Mouse (Mus musculus): ENCODE measurements around the gene Nudt14. TPM values are rescaled to one million over a fixed set of nuclear protein-coding genes. Genes with fewer than 3 reads are reported as not detected.
A peak's percentile ranks its signal among the peaks of the same experiment; 100 is the strongest.

Gene Nudt14
- total RNA-seq, 1 experiment from 2014 or later, result 21.9 TPM

DNA sequence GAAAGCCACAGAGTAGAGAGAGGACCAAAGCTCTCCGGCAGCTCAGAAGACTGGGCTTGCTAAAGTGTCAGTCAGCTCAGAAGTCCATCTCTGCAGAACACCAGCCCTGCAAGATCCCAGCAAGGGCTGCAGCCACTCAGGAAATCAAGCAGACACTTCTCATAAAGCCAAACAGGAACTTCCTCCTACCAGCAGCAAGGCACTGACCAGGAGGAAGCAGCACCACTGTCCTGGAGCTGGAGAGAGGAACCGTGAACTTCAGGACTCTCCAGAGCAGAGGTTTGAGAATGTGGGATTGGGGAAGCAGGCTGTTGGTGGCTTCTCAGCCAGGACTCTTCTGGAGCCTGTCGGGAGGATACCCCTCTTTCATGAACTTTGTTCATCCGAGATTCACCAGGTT, 47.0 kb downstream of the Nudt14 start:
- peak; percentile 57 to 61 for ATAC-seq (replicated peaks in 1 of 2; ENCODE audit: insufficient read depth in 1 of 2, low FRiP score in 2 of 2, low TSS enrichment in 1 of 2, low read depth in 1 of 2, poor library complexity in 2 of 2, severe bottlenecking in 2 of 2)

DNA sequence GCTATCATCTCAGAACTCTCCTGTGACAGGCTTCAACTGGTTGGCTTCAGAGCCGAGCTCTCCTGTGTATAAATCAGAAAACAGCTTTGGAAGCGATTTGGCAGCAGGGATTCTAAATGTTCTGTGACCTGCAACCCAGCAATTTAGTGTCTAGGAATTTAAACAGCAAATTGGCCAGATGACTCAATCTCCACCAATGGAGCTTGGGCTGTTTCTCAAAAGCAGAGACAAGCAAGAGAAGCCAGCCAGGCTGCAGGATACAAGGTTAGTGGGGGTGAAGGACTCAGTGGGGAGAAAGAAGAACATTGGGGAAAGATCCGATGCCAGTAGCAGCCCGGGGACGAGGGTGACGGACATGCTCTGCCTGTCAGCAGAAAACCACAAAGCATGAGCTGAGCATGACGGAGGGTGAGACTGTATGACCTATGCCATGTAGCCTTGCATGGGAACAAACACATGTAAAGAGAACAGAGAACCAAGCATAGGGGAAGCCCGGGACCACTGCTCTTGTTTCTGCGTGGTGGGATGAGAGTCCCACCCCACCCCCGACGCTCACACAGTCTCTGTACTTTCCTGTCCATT, 47.5 kb downstream of the Nudt14 start:
- ATAC-seq (replicated peaks in 1 of 2; ENCODE audit: insufficient read depth in 1 of 2, low FRiP score in 2 of 2, low TSS enrichment in 1 of 2, low read depth in 1 of 2, poor library complexity in 2 of 2, severe bottlenecking in 2 of 2), result peak in 1 of 2 experiments; percentile 52; a peak in 2 of 4 replicates

DNA sequence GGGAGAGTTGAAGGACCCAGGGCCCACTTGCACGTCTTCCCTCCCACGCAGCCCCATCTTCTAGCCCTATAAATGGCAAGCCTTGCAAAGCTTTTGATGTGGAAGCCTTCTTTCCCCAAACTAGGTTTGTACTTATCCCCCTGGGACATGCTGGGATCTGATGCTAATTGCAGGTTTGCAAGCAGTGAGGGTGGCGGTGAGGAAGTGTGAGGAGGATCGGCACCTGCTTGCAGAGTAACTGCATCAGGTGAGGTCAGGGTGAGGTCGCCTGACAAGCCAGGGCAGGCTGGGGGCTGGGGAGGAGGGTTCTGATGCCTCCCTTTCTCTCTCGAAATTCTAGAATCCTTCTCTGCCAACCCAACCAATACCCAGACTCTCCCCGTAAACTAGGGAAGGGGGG, 56.5 kb downstream of the Nudt14 start:
- ATAC-seq (replicated peaks in 1 of 2; ENCODE audit: insufficient read depth in 1 of 2, low FRiP score in 2 of 2, low TSS enrichment in 1 of 2, low read depth in 1 of 2, poor library complexity in 2 of 2, severe bottlenecking in 2 of 2), result no peak

Other genes starting within 250 kb of the Nudt14 start
- gene Cep170b, start 221.7 kb downstream of the Nudt14 start, total RNA-seq (2017), result 7.3 and 7.4 TPM in 2 replicates
- gene Pld4, start 181.5 kb downstream of the Nudt14 start, total RNA-seq (2017), result 3.1 and 13.6 TPM in 2 replicates
- gene Ahnak2, start 139.5 kb downstream of the Nudt14 start, total RNA-seq (2017), result 0.45 TPM in 1 of 2 replicates, not detected in the other
- 0.75 and 2.0 TPM in 2 replicates for gene Clba1, start 133.2 kb downstream of the Nudt14 start, total RNA-seq (2017)
- 51.3 and 54.0 TPM in 2 replicates for gene Cdca4, start 112.7 kb downstream of the Nudt14 start, total RNA-seq (2017)
- gene Gpr132, start 73.9 kb downstream of the Nudt14 start, total RNA-seq (2017), result 14.8 and 15.9 TPM in 2 replicates
- gene Jag2, start 12.3 kb downstream of the Nudt14 start, total RNA-seq (2017), result 17.8 and 28.7 TPM in 2 replicates
- 6.0 and 7.8 TPM in 2 replicates for gene Btbd6, start 34.4 kb upstream of the Nudt14 start, total RNA-seq (2017)
- 58.6 and 75.9 TPM in 2 replicates for gene Brf1, start 58.6 kb upstream of the Nudt14 start, total RNA-seq (2017)
- 12.9 and 14.5 TPM in 2 replicates for gene Pacs2, start 72.4 kb upstream of the Nudt14 start, total RNA-seq (2017)
- gene Tex22, start 132.4 kb upstream of the Nudt14 start, total RNA-seq (2017), result 0.38 TPM in 1 of 2 replicates, not detected in the other
- 39.8 and 42.2 TPM in 2 replicates for gene Mta1, start 156.2 kb upstream of the Nudt14 start, total RNA-seq (2017)
- 0.40 TPM in 1 of 2 replicates, not detected in the other for gene Crip2, start 198.1 kb upstream of the Nudt14 start, total RNA-seq (2017)
- 222 and 411 TPM in 2 replicates for gene Crip1, start 204.2 kb upstream of the Nudt14 start, total RNA-seq (2017)
- gene Tedc1, start 214.3 kb upstream of the Nudt14 start, total RNA-seq (2017), result 8.8 and 18.8 TPM in 2 replicates
- 2.3 and 2.4 TPM in 2 replicates for gene Tmem121, start 243.8 kb upstream of the Nudt14 start, total RNA-seq (2017)

Measured in hematopoietic stem cell, adult 5-6 weeks (primary cell).